Mouse (Mus musculus) lung, embryonic 15.5 days (tissue): ENCODE data around the gene Map7. TPM values are rescaled to one million over a fixed set of nuclear protein-coding genes. Genes with fewer than 3 reads are reported as not detected.

Source experiments
- ATAC-seq: fragments of 200-750 bp; cut with Nextera tagmentation; 2 replicates; pipeline ENCODE4 v1.8.0; 2017; ENCODE audit warnings: moderate number of reproducible peaks, borderline replicate concordance; ENCODE audit not compliant: low FRiP score, low TSS enrichment; ENCODE audit errors: extremely low read depth
- H3K27ac ChIP-seq: fragments of 300-500 bp; sonication (generic); 2 replicates; pipeline ENCODE4 v1.5.1; 2015; ENCODE audit warnings: moderate library complexity, mild to moderate bottlenecking, inconsistent platforms
- H3K27me3 ChIP-seq: fragments of 300-500 bp; sonication (generic); 2 replicates; pipeline ENCODE4 v1.6.1; 2015; ENCODE audit warnings: inconsistent platforms
- H3K36me3 ChIP-seq: fragments of 300-500 bp; sonication (generic); 2 replicates; pipeline ENCODE4 v1.6.1; 2015; ENCODE audit warnings: inconsistent platforms
- H3K4me1 ChIP-seq: fragments of 300-500 bp; sonication (generic); 2 replicates; pipeline ENCODE4 v1.6.1; 2015; ENCODE audit warnings: inconsistent platforms
- H3K4me2 ChIP-seq: fragments of 300-500 bp; sonication (generic); 2 replicates; pipeline ENCODE4 v1.6.1; 2015; ENCODE audit warnings: inconsistent platforms, mild to moderate bottlenecking, moderate library complexity
- H3K4me3 ChIP-seq: fragments of 300-500 bp; sonication (generic); 2 replicates; pipeline ENCODE4 v1.5.1; 2015; ENCODE audit warnings: mild to moderate bottlenecking, inconsistent platforms
- H3K9ac ChIP-seq: fragments of 300-500 bp; sonication (generic); 2 replicates; pipeline ENCODE4 v1.6.1; 2015; ENCODE audit warnings: inconsistent platforms
- H3K9me3 ChIP-seq: fragments of 300-500 bp; sonication (generic); 2 replicates; pipeline ENCODE4 v1.6.1; 2016; ENCODE audit warnings: inconsistent platforms
- WGBS: fragments of 180-500 bp; shearing (Covaris S2); methylation state at CpG from one replicate; pipeline ENCODE4 v1.1.7; 2015; 5-methylcytosine and 5-hydroxymethylcytosine counted together
- polyA plus RNA-seq: library from polyadenylated mRNA; unstranded; fragments of >200 nt; fragmentation: Nextera tagmentation; extraction: Ambion mirVana; gene quantifications from 2 replicates; pipeline ENCODE4 v1.2.1, GENCODE M21; 2015

Gene Map7
- polyA plus RNA-seq, 1 experiment from 2014 or later, result 13.0 TPM

GRCm38 (mm10) chr10:20197039-20197438, 48.8 kb downstream of the Map7 start:
- H3K4me3 ChIP-seq, result no peak overlapping the region
- H3K4me1 ChIP-seq, result peaks cover 9% of the 10 kb centered on the region
- no peak overlapping the region for H3K27ac ChIP-seq
- no peak overlapping the region for H3K9ac ChIP-seq
- WGBS, result 42% methylated on average over 7 of the region's 7 CpGs
- no peak overlapping the region for H3K4me2 ChIP-seq
- H3K36me3 ChIP-seq, result no peaks in the 10 kb centered on the region
- no peaks in the 10 kb centered on the region for H3K27me3 ChIP-seq
- ATAC-seq, result no peak
- no peaks in the 10 kb centered on the region for H3K9me3 ChIP-seq

GRCm38 (mm10) chr10:20198968-20199737, 50.9 kb downstream of the Map7 start:
- no peaks in the 10 kb centered on the region for H3K27me3 ChIP-seq
- H3K4me2 ChIP-seq, result no peak overlapping the region
- H3K9ac ChIP-seq, result no peak overlapping the region
- peaks cover 9% of the 10 kb centered on the region for H3K4me1 ChIP-seq
- 60% methylated on average over 10 of the region's 10 CpGs for WGBS
- H3K27ac ChIP-seq, result no peak overlapping the region
- no peak overlapping the region for H3K4me3 ChIP-seq
- H3K9me3 ChIP-seq, result no peaks in the 10 kb centered on the region
- H3K36me3 ChIP-seq, result no peaks in the 10 kb centered on the region
- no peak for ATAC-seq

- Histone ChIP-seq H3K4me2 (no peak overlapping the region), H3K9ac (no peak overlapping the region), H3K27ac (no peak overlapping the region), H3K9me3 (no peaks in the 10 kb centered on the region), H3K4me3 (no peak overlapping the region), H3K36me3 (no peaks in the 10 kb centered on the region), H3K27me3 (no peaks in the 10 kb centered on the region), H3K4me1 (peaks cover 9% of the 10 kb centered on the region)
- ATAC-seq, result no peak
- WGBS, result 51% methylated on average over 3 of the region's 3 CpGs
These were observed 53.0 kb downstream of the Map7 start for GRCm38 (mm10) chr10:20201236-20201635.

- H3K27me3 ChIP-seq, result no peaks in the 10 kb centered on the region
- no peaks in the 10 kb centered on the region for H3K9me3 ChIP-seq
These were observed 53.9 kb downstream of the Map7 start for GRCm38 (mm10) chr10:20202171-20202570.

GRCm38 (mm10) chr10:20202818-20203217, 54.5 kb downstream of the Map7 start:
- H3K36me3 ChIP-seq, result no peaks in the 10 kb centered on the region
- no peaks in the 10 kb centered on the region for H3K27me3 ChIP-seq
- no peak overlapping the region for H3K27ac ChIP-seq
- H3K9me3 ChIP-seq, result no peaks in the 10 kb centered on the region
- no peak overlapping the region for H3K4me2 ChIP-seq
- H3K9ac ChIP-seq, result no peak overlapping the region
- no peak for ATAC-seq
- 82% methylated on average over 6 of the region's 6 CpGs for WGBS
- peaks cover 9% of the 10 kb centered on the region for H3K4me1 ChIP-seq
- H3K4me3 ChIP-seq, result no peak overlapping the region

More at GRCm38 (mm10) chr10:20202171-20202570, 53.9 kb downstream of the Map7 start:
- peaks cover 9% of the 10 kb centered on the region for H3K4me1 ChIP-seq
- H3K27ac ChIP-seq, result no peak overlapping the region
- H3K36me3 ChIP-seq, result no peaks in the 10 kb centered on the region
- H3K4me2 ChIP-seq, result no peak overlapping the region
- no peak overlapping the region for H3K9ac ChIP-seq
- no peak overlapping the region for H3K4me3 ChIP-seq
- no peak for ATAC-seq
- 68% methylated on average over 9 of the region's 9 CpGs for WGBS

- Histone ChIP-seq H3K36me3 (no peaks in the 10 kb centered on the region), H3K9ac (no peak overlapping the region), H3K4me2 (no peak overlapping the region), H3K27ac (no peak overlapping the region), H3K4me3 (no peak overlapping the region), H3K27me3 (no peaks in the 10 kb centered on the region), H3K9me3 (no peaks in the 10 kb centered on the region), H3K4me1 (peaks cover 9% of the 10 kb centered on the region)
- no peak for ATAC-seq
- WGBS, result 52% methylated on average over 6 of the region's 6 CpGs
These were observed 55.2 kb downstream of the Map7 start for GRCm38 (mm10) chr10:20203502-20203901.

- H3K4me1 ChIP-seq, result peaks cover 5% of the 10 kb centered on the region
- H3K4me2 ChIP-seq, result no peak overlapping the region
- no peak for ATAC-seq
- no peak overlapping the region for H3K4me3 ChIP-seq
- H3K27me3 ChIP-seq, result no peaks in the 10 kb centered on the region
- no peaks in the 10 kb centered on the region for H3K9me3 ChIP-seq
- H3K27ac ChIP-seq, result no peak overlapping the region
- no peaks in the 10 kb centered on the region for H3K36me3 ChIP-seq
- WGBS, result 53% methylated on average over 20 of the region's 20 CpGs
- no peak overlapping the region for H3K9ac ChIP-seq
These were observed 56.6 kb downstream of the Map7 start for GRCm38 (mm10) chr10:20204696-20205431.

- no peaks in the 10 kb centered on the region for H3K27me3 ChIP-seq
- no peaks in the 10 kb centered on the region for H3K36me3 ChIP-seq
- H3K9me3 ChIP-seq, result no peaks in the 10 kb centered on the region
- no peak overlapping the region for H3K9ac ChIP-seq
- no peak for ATAC-seq
- H3K4me1 ChIP-seq, result no peaks in the 10 kb centered on the region
- no peak overlapping the region for H3K27ac ChIP-seq
- 82% methylated on average over 7 of the region's 7 CpGs for WGBS
- no peak overlapping the region for H3K4me2 ChIP-seq
- no peak overlapping the region for H3K4me3 ChIP-seq
These were observed 58.7 kb downstream of the Map7 start for GRCm38 (mm10) chr10:20206966-20207365.

GRCm38 (mm10) chr10:20209609-20210341, 61.5 kb downstream of the Map7 start:
- no peaks in the 10 kb centered on the region for H3K36me3 ChIP-seq
- H3K4me3 ChIP-seq, result no peak overlapping the region
- H3K27ac ChIP-seq, result no peak overlapping the region
- no peaks in the 10 kb centered on the region for H3K9me3 ChIP-seq
- no peak for ATAC-seq
- H3K9ac ChIP-seq, result no peak overlapping the region
- H3K27me3 ChIP-seq, result no peaks in the 10 kb centered on the region
- WGBS, result 87% methylated on average over 5 of the region's 5 CpGs
- H3K4me1 ChIP-seq, result no peaks in the 10 kb centered on the region
- H3K4me2 ChIP-seq, result no peak overlapping the region

GRCm38 (mm10) chr10:20214418-20214817, 66.1 kb downstream of the Map7 start:
- H3K4me1 ChIP-seq, result no peaks in the 10 kb centered on the region
- H3K4me3 ChIP-seq, result no peak overlapping the region
- H3K27ac ChIP-seq, result no peak overlapping the region
- no peak overlapping the region for H3K9ac ChIP-seq
- ATAC-seq, result no peak
- 60% methylated on average over 4 of the region's 4 CpGs for WGBS
- H3K4me2 ChIP-seq, result no peak overlapping the region
- H3K36me3 ChIP-seq, result no peaks in the 10 kb centered on the region
- H3K27me3 ChIP-seq, result no peaks in the 10 kb centered on the region
- H3K9me3 ChIP-seq, result no peaks in the 10 kb centered on the region

- H3K27me3 ChIP-seq, result no peaks in the 10 kb centered on the region
- no peak overlapping the region for H3K4me2 ChIP-seq
- no peak overlapping the region for H3K9ac ChIP-seq
- no peaks in the 10 kb centered on the region for H3K9me3 ChIP-seq
- 64% methylated on average over 6 of the region's 6 CpGs for whole genome bisulfite sequencing
- no peak overlapping the region for H3K4me3 ChIP-seq
- 0 out of 2 replicates have a peak, but pooled peaks cover 3% of the 10 kb centered on the region for H3K4me1 ChIP-seq
- no peak overlapping the region for H3K27ac ChIP-seq
- H3K36me3 ChIP-seq, result no peaks in the 10 kb centered on the region
- ATAC-seq, result no peak
These were observed 68.7 kb downstream of the Map7 start for GRCm38 (mm10) chr10:20216982-20217381.

GRCm38 (mm10) chr10:20218866-20219265, 70.6 kb downstream of the Map7 start:
- no peak overlapping the region for H3K9ac ChIP-seq
- WGBS, result 84% methylated on average over 4 of the region's 4 CpGs
- no peak overlapping the region for H3K27ac ChIP-seq
- ATAC-seq, result no peak
- H3K4me2 ChIP-seq, result no peak overlapping the region
- H3K27me3 ChIP-seq, result no peaks in the 10 kb centered on the region
- H3K36me3 ChIP-seq, result no peaks in the 10 kb centered on the region
- 0 out of 2 replicates have a peak, but pooled peaks cover 3% of the 10 kb centered on the region for H3K4me1 ChIP-seq
- H3K9me3 ChIP-seq, result no peaks in the 10 kb centered on the region
- H3K4me3 ChIP-seq, result no peak overlapping the region
